10 mouse cellular contexts compared by ENCODE assay signal in the genomic region with DNA sequence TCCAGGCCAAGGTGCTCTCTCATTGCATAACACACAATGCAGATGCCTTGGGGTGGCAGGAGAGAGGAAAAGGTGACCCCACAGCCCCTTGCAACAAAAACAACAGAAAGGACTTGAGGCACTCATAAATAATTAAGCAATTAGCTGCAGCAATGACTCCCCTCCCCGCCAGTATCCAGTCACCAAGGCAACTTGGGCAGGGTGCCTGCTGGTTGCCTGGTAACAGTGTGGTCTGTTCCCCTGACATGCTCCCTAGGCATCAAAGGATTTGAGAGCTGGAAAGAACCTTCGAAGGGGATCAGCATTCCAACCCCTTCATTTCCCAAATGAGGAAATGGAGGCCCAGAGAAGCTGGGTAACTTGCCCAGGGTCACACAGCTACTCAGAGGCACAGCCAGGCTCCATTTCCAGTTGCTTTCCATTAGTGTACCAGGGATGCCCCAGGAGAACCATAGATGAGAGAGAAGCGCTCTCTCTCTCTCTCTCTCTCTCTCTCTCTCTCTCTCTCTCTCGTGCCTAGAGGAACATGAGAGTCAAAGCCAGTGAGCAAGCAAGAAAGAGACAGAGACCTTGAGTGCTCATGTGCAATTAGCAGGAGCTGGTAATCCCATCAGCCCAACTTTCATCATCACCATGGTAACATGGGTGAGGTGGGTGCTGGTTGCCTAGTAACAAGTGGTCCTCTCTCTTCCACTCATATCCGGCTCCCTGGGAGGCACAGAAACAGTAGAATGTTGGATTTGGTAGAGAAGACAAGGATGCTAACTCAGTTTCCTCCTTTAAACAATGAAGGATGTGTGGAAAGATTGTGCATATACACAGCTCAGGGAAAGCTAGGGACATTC. TPM values are rescaled to one million over a fixed set of nuclear protein-coding genes. Genes with fewer than 3 reads are reported as not detected.
DNase-seq lines count a peak whose midpoint lies in the region; ATAC-seq and TF ChIP-seq lines count a peak whose summit lies in the region.
"Had no signal": no experiment of that assay in that cellular context is flagged by ENCODE, and none has a peak within 500 bp of the region (broad histone marks: within the 10 kb centered on the region; RNA-seq: fewer than 3 reads in every experiment).

No protein-coding gene starts in this region.

- H3K27me3 ChIP-seq in forebrain, embryonic 15.5 days = no peaks in the 10 kb centered on the region
- H3K27me3 ChIP-seq in midbrain, embryonic 16.5 days (ENCODE audit: control insufficient read depth, insufficient read depth, low read depth, low read length) = no peaks in the 10 kb centered on the region

- 11% methylated on average over 5 of the region's 5 CpGs for WGBS in forebrain, embryonic 15.5 days
- 6% methylated on average over 5 of the region's 5 CpGs for WGBS in midbrain, embryonic 16.5 days

- peak; percentile 87 to 91 for DNase-seq in cerebellum, postnatal 14 days
- DNase-seq in layer of hippocampus, adult 2 months (ENCODE audit: low spot score in 2 of 2) = peak; percentile 90 to 93
- no peak for DNase-seq in lung, postnatal 4 days
- no peak for DNase-seq in heart, postnatal 14 days
- DNase-seq in adrenal gland, adult 18-20 months (ENCODE audit: low spot score in 2 of 2) = no peak
- no peak for DNase-seq in gastrocnemius, adult 18-20 months (ENCODE audit: low spot score)

- H3K36me3 ChIP-seq in forebrain, embryonic 15.5 days = no peaks in the 10 kb centered on the region
- no peaks in the 10 kb centered on the region for H3K36me3 ChIP-seq in midbrain, embryonic 16.5 days (ENCODE audit: control insufficient read depth, insufficient read depth, low read length)

- no peak overlapping the region for H3K4me3 ChIP-seq in forebrain, embryonic 15.5 days
- peak overlapping the region; percentile 39 for H3K4me3 ChIP-seq in layer of hippocampus, adult 2 months
- no peak overlapping the region for H3K4me3 ChIP-seq in midbrain, embryonic 16.5 days (ENCODE audit: low read depth, low read length)
- H3K4me3 ChIP-seq: megakaryocyte, embryonic 14.5 days had no signal

- no peak overlapping the region for H3K9ac ChIP-seq in forebrain, embryonic 15.5 days (replicated peaks)
- H3K9ac ChIP-seq in midbrain, embryonic 16.5 days (ENCODE audit: low read depth, low read length) = no peak overlapping the region

- H3K9me3 ChIP-seq in forebrain, embryonic 15.5 days = no peaks in the 10 kb centered on the region
- no peaks in the 10 kb centered on the region for H3K9me3 ChIP-seq in midbrain, embryonic 16.5 days (replicated peaks; ENCODE audit: control insufficient read depth, low read length, poor library complexity, severe bottlenecking)
- H3K9me3 ChIP-seq: megakaryocyte, embryonic 14.5 days had no signal

- peak overlapping the region; percentile 26; the same call in 1 of the 2 replicates for H3K4me2 ChIP-seq in forebrain, embryonic 15.5 days (replicated peaks)
- H3K4me2 ChIP-seq in midbrain, embryonic 16.5 days (ENCODE audit: low read length) = peak overlapping the region; percentile 30

- peaks cover 68% of the 10 kb centered on the region for H3K4me1 ChIP-seq in forebrain, embryonic 15.5 days
- peaks cover 44% of the 10 kb centered on the region for H3K4me1 ChIP-seq in midbrain, embryonic 16.5 days (ENCODE audit: control insufficient read depth, insufficient read depth, low read length)

- peak; percentile 85 for ATAC-seq in forebrain, embryonic 15.5 days (replicated peaks)
- ATAC-seq in midbrain, embryonic 16.5 days = peak; percentile 82

- intact Hi-C loops in heart, postnatal 14 days (cut with DNase I) = loop anchor here (5.0 kb wide), 1 partner anchor 113 kb away; no protein-coding TSS in a partner anchor

- H3K27ac ChIP-seq in forebrain, embryonic 15.5 days (replicated peaks) = peak overlapping the region; percentile 87
- H3K27ac ChIP-seq in layer of hippocampus, adult 2 months = peak overlapping the region; percentile 96
- peak overlapping the region; percentile 85 for H3K27ac ChIP-seq in midbrain, embryonic 16.5 days (ENCODE audit: low read length)

- TF ChIP-seq CTCF in layer of hippocampus, adult 2 months (conservative IDR thresholded peaks at IDR 0.05) = no peak

RNA-seq across cellular contexts. Expression of gene Gm20696, which starts 3.1 kb away (rescaled TPM):
- 5.7 and 5.8 TPM in 2 replicates for polyA plus RNA-seq in forebrain, embryonic 15.5 days (2015; fragmentation: Nextera tagmentation; extraction: Ambion mirVana)
- total RNA-seq in layer of hippocampus, adult 2 months (2021) = 1 to 10 TPM; 6.2 to 7.3 TPM
- polyA plus RNA-seq in midbrain, embryonic 16.5 days (2015; fragmentation: Nextera tagmentation; extraction: Ambion mirVana) = 2.4 and 3.1 TPM in 2 replicates
- total RNA-seq in heart, postnatal 14 days (2021) = 1 to 10 TPM; 2.3 to 3.2 TPM
- total RNA-seq in adrenal gland, adult 18-20 months (2021) = 1 to 10 TPM; 2.5 to 3.0 TPM
- 1 to 10 TPM; 1.0 to 1.4 TPM for total RNA-seq in gastrocnemius, adult 18-20 months (2021)

RNA-seq across cellular contexts. Expression of gene Eif4e3, which starts 3.1 kb away (rescaled TPM):
- 9.9 and 10.0 TPM in 2 replicates for polyA plus RNA-seq in forebrain, embryonic 15.5 days (2015; fragmentation: Nextera tagmentation; extraction: Ambion mirVana)
- 10 to 100 TPM; 19.9 to 24.5 TPM for total RNA-seq in layer of hippocampus, adult 2 months (2021)
- polyA plus RNA-seq in midbrain, embryonic 16.5 days (2015; fragmentation: Nextera tagmentation; extraction: Ambion mirVana) = 7.4 and 8.7 TPM in 2 replicates
- 10 to 100 TPM; 32.5 to 34.2 TPM for total RNA-seq in heart, postnatal 14 days (2021)
- total RNA-seq in adrenal gland, adult 18-20 months (2021) = 10 to 100 TPM; 30.4 to 48.6 TPM
- 10 to 100 TPM; 27.4 to 28.5 TPM for total RNA-seq in gastrocnemius, adult 18-20 months (2021)

RNA-seq across cellular contexts. Expression of gene Gpr27, which starts 22.8 kb away (rescaled TPM):
- polyA plus RNA-seq in forebrain, embryonic 15.5 days (2015; fragmentation: Nextera tagmentation; extraction: Ambion mirVana) = 22.5 and 24.2 TPM in 2 replicates
- total RNA-seq in layer of hippocampus, adult 2 months (2021) = 10 to 100 TPM; 54.8 to 58.1 TPM
- polyA plus RNA-seq in midbrain, embryonic 16.5 days (2015; fragmentation: Nextera tagmentation; extraction: Ambion mirVana) = 20.6 and 20.8 TPM in 2 replicates
- 1 to 10 TPM; 2.8 to 3.4 TPM for total RNA-seq in heart, postnatal 14 days (2021)
- 1 to 10 TPM; 3.0 to 3.5 TPM for total RNA-seq in adrenal gland, adult 18-20 months (2021)
- total RNA-seq in gastrocnemius, adult 18-20 months (2021) = under 1 TPM; 0.48 to 0.71 TPM

RNA-seq across cellular contexts. Expression of gene Prok2, which starts 56.5 kb away (rescaled TPM):
- 2.1 and 2.4 TPM in 2 replicates for polyA plus RNA-seq in forebrain, embryonic 15.5 days (2015; fragmentation: Nextera tagmentation; extraction: Ambion mirVana)
- total RNA-seq in layer of hippocampus, adult 2 months (2021) = under 1 TPM; 0.49 to 0.69 TPM
- 0.74 and 1.3 TPM in 2 replicates for polyA plus RNA-seq in midbrain, embryonic 16.5 days (2015; fragmentation: Nextera tagmentation; extraction: Ambion mirVana)
- total RNA-seq in heart, postnatal 14 days (2021) = not detected
- total RNA-seq in adrenal gland, adult 18-20 months (2021) = not detected
- total RNA-seq in gastrocnemius, adult 18-20 months (2021) = not detected
- polyA plus RNA-seq: heart, embryonic 14.5 days had no signal

Comparison
In these comparisons a context has a peak if more than half of its experiments do, and no peak if none do; other contexts are left out.
1. DNase-seq: peak in cerebellum, postnatal 14 days (2 of 2) and layer of hippocampus, adult 2 months (2 of 2); none in lung, postnatal 4 days (0 of 2), heart, postnatal 14 days (0 of 2), adrenal gland, adult 18-20 months (0 of 2) and gastrocnemius, adult 18-20 months (single experiment).
2. RNA of gene Gpr27, which starts 22.8 kb away (total RNA-seq): 54.8 to 58.1 TPM in layer of hippocampus, adult 2 months; 3.0 to 3.5 TPM in adrenal gland, adult 18-20 months, 2.8 to 3.4 TPM in heart, postnatal 14 days and 0.48 to 0.71 TPM in gastrocnemius, adult 18-20 months; every median in the first group is over 10 times any median in the second.
3. Peak in every context shown above with its lines, with median percentiles within 50 percentile points of each other: H3K27ac ChIP-seq.